Mouse (Mus musculus) hindbrain, embryonic 13.5 days (tissue): Measurements from ENCODE around the gene Ak2. TPM values are rescaled to one million over a fixed set of nuclear protein-coding genes. Genes with fewer than 3 reads are reported as not detected.

Experiments
- ATAC-seq: fragments of 200-750 bp; cut with Nextera tagmentation; 2 replicates; pipeline ENCODE4 v1.8.0; 2017; ENCODE audit warnings: moderate TSS enrichment; ENCODE audit not compliant: low FRiP score
- H3K27ac ChIP-seq: fragments of 300-500 bp; sonication (generic); 2 replicates; pipeline ENCODE4 v1.5.1; 2015; ENCODE audit warnings: inconsistent platforms, mild to moderate bottlenecking, moderate library complexity
- H3K27me3 ChIP-seq: fragments of 300-500 bp; sonication (generic); 2 replicates; pipeline ENCODE4 v1.6.1; 2015; ENCODE audit warnings: mild to moderate bottlenecking, inconsistent platforms
- H3K36me3 ChIP-seq: fragments of 300-500 bp; sonication (generic); 2 replicates; pipeline ENCODE4 v1.6.1; 2015; ENCODE audit warnings: mild to moderate bottlenecking, inconsistent platforms
- H3K4me1 ChIP-seq: fragments of 300-500 bp; sonication (generic); replicated peaks from 2 replicates; pipeline ENCODE4 v1.6.1; 2015; ENCODE audit warnings: inconsistent platforms
- H3K4me2 ChIP-seq: fragments of 300-500 bp; sonication (generic); 2 replicates; pipeline ENCODE4 v1.6.1; 2015; ENCODE audit warnings: inconsistent platforms, mild to moderate bottlenecking, moderate library complexity
- H3K4me3 ChIP-seq: fragments of 300-500 bp; sonication (generic); 2 replicates; pipeline ENCODE4 v1.5.1; 2015; ENCODE audit warnings: mild to moderate bottlenecking, inconsistent platforms
- H3K9ac ChIP-seq: fragments of 300-500 bp; sonication (generic); 2 replicates; pipeline ENCODE4 v1.6.1; 2015; ENCODE audit warnings: mild to moderate bottlenecking, inconsistent platforms
- H3K9me3 ChIP-seq: fragments of 300-500 bp; sonication (generic); 2 replicates; pipeline ENCODE4 v1.6.1; 2016; ENCODE audit warnings: inconsistent platforms
- WGBS: fragments of 180-500 bp; shearing (Covaris S2); methylation state at CpG from one replicate; pipeline ENCODE4 v1.1.7; 2015; 5-methylcytosine and 5-hydroxymethylcytosine counted together
- polyA plus RNA-seq: library from polyadenylated mRNA; unstranded; fragments of >200 nt; fragmentation: Nextera tagmentation; extraction: Ambion mirVana; gene quantifications from 2 replicates; pipeline ENCODE4 v1.2.1, GENCODE M21; 2015

The Ak2 gene
- polyA plus RNA-seq, 1 experiment from 2014 or later, result 90.4 TPM

DNA sequence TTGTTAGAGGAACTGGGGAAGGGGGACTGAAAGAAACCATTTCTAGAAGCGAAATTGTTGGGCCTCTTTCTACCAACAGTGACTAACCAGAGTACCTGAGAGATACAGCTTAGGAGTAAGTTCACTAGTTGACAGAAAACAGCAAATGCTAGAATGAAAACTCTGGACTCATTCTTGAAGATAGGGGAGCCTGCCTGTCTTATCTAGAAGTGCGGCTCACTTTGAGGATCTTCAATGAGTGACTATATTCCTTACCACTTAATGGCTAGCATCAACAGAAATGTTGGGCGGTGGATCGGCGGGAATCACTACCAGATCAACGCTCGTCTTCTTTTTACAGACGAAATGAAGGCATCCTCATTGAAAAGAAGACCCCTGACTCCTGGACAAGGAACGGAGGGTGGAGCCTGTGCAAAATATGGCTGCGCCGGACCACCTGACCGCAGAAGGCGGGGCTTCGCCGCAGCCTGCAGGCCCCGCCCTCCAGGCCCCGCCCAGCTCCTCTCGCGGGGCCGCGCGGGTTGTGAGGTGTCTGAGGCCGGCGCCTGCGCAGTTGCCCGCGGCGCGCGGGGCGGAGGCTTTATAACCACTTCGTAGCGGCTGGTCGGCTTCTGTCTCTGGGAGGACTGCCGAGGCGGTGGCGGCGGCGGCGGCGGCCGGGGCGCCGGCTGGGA, 65.9 kb downstream of the Ak2 start:
- Histone ChIP-seq H3K4me1 (peaks cover 34% of the 10 kb centered on the region), H3K4me2 (peak overlapping the region; percentile 98), H3K27ac (peak overlapping the region; percentile 95), H3K27me3 (0 out of 2 replicates have a peak, but pooled peaks cover 3% of the 10 kb centered on the region), H3K9me3 (no peaks in the 10 kb centered on the region), H3K36me3 (no peaks in the 10 kb centered on the region), H3K4me3 (peak overlapping the region; percentile 87), H3K9ac (peak overlapping the region; percentile 96)
- WGBS, result 5% methylated on average over 30 of the region's 44 CpGs
- peak; percentile 95 for ATAC-seq

DNA sequence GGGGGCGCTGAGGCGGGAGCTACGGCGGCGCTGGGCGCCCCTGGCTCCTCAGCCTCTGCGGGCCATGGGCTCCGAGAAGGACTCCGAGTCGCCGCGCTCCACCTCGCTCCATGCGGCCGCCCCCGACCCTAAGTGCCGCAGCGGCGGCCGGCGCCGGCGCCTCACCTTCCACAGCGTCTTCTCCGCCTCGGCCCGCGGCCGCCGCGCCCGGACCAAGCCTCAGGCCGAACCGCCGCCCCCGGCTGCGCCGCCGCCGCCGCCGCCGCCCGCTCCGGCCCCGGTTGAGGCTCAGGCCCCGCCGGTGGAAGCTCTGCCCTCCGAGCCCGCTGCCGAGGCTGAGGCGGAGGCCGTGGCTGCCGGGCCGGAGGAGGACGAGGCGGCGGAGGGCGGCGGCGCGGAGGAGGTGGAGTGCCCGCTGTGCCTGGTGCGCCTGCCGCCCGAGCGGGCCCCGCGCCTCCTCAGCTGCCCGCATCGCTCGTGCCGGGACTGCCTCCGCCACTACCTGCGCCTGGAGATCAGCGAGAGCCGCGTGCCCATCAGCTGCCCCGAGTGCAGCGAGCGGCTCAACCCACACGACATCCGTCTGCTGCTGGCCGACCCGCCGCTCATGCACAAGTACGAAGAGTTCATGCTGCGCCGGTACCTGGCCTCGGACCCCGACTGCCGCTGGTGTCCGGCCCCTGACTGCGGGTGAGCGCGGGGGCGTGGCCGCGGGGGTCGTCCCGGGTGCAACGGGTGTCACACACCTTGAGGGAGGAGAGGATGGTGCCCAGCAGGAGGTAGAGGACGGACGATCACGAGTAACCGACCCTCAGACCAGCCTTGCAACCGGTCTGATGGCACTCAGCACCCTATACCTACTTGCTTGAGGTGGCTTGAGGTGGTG, 66.7 kb downstream of the Ak2 start, which contains the start of gene Rnf19b:
TSS of gene Rnf19b (plus strand) at position 65 of the 886 bp plus-strand sequence.
- no peaks in the 10 kb centered on the region for H3K36me3 ChIP-seq
- peak; percentile 73 for ATAC-seq
- peak within 1 kb of the TSS; percentile 96 for H3K9ac ChIP-seq
- peak within 1 kb of the TSS; percentile 87 for H3K4me3 ChIP-seq
- under 1% methylated on average over 63 of the region's 107 CpGs for WGBS
- H3K27ac ChIP-seq, result peak within 1 kb of the TSS; percentile 95
- no peaks in the 10 kb centered on the region for H3K9me3 ChIP-seq
- peaks cover 39% of the 10 kb centered on the region for H3K4me1 ChIP-seq
- H3K27me3 ChIP-seq, result no peaks in the 10 kb centered on the region
- H3K4me2 ChIP-seq, result peak within 1 kb of the TSS; percentile 98

DNA sequence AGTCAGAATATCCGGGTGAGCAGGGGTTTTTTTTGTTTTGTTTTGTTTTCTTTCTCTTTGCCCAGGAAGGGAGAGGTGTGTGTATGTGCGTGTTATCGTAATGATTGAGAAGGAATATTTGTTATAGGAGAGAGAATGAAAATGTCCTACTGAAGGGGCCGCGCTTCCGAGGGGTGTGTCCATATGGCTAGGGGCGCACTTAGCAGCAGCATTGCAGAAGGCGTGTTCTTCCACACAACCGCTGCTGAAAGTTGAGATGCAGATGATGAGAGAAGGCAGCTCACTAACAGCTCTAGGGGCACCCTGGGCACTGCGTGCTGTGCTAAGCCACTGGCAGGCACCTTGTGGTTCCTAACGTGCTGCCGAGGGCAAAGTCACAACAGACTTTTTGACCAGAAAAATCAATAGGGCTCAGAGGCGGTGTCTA, 67.4 kb downstream of the Ak2 start:
- WGBS, result 3% methylated on average over 13 of the region's 13 CpGs
- Histone ChIP-seq H3K9me3 (no peaks in the 10 kb centered on the region), H3K9ac (peak overlapping the region; percentile 96), H3K27me3 (no peaks in the 10 kb centered on the region), H3K4me3 (peak overlapping the region; percentile 87), H3K4me1 (peaks cover 39% of the 10 kb centered on the region), H3K36me3 (no peaks in the 10 kb centered on the region), H3K27ac (peak overlapping the region; percentile 95; the same call in 1 of the 2 replicates), H3K4me2 (peak overlapping the region; percentile 98)
- ATAC-seq, result no peak

DNA sequence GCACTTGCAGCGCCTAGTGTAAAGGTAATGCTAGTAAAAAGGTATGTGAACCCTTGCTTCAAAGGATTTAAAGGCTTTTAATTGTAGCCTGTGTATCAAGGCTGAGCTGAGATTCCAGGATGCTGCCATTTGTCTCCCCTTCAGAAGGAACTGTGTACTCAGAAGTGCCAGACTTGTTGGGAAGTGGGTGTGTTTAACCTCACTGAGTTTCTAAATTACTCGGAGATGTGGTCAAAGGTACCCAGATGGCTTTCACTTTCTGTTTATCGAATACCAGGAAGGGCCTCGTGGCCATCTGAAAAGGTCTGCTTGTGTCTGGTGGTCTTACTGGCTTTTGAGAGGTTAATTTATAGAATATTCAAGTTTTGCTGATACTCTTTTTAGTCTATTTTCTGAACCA, 68.2 kb downstream of the Ak2 start:
- Histone ChIP-seq H3K9ac (peak overlapping the region; percentile 96), H3K9me3 (no peaks in the 10 kb centered on the region), H3K4me1 (peaks cover 39% of the 10 kb centered on the region), H3K36me3 (no peaks in the 10 kb centered on the region), H3K27me3 (no peaks in the 10 kb centered on the region), H3K27ac (no peak overlapping the region), H3K4me3 (peak overlapping the region; percentile 87), H3K4me2 (peak overlapping the region; percentile 98)
- ATAC-seq, result no peak
- WGBS, result 61% methylated on average over 4 of the region's 4 CpGs

Other genes with a start within 250 kb of the Ak2 start
- gene A3galt2, start 236.6 kb upstream of the Ak2 start, polyA plus RNA-seq, result 0.38 and 0.53 TPM in 2 replicates
- gene Zfp362, start 185.9 kb upstream of the Ak2 start, polyA plus RNA-seq, result 36.9 and 39.0 TPM in 2 replicates
- 19.2 and 20.0 TPM in 2 replicates for gene Trim62, start 108.4 kb upstream of the Ak2 start, polyA plus RNA-seq
- gene Azin2, start 29.5 kb upstream of the Ak2 start, polyA plus RNA-seq, result 18.4 and 19.9 TPM in 2 replicates
- 25.1 and 25.3 TPM in 2 replicates for gene Rnf19b, start 66.3 kb downstream of the Ak2 start, polyA plus RNA-seq
- not detected in 2 replicates for gene Tmem54, start 113.6 kb downstream of the Ak2 start, polyA plus RNA-seq
- gene Hpca, start 130.1 kb downstream of the Ak2 start, polyA plus RNA-seq, result 36.3 and 39.7 TPM in 2 replicates
- 5.4 and 6.5 TPM in 2 replicates for gene Fndc5, start 145.0 kb downstream of the Ak2 start, polyA plus RNA-seq
- gene S100pbp, start 197.8 kb downstream of the Ak2 start, polyA plus RNA-seq, result 17.6 and 18.0 TPM in 2 replicates
- 104 and 106 TPM in 2 replicates for gene Yars, start 197.8 kb downstream of the Ak2 start, polyA plus RNA-seq